Mouse (Mus musculus) fibroblast of lung, adult 2 months (primary cell): ENCODE measurements at regions not wholly inside any gene's neighbourhood (a gene's known extent, or its start where the extent isn't known, plus 50 kb on each side); places are given as distances from the start of the nearest gene placed in this dataset.
"Not testable (repeated sequence)": the region's sequence is repeated elsewhere in the genome, so short reads cannot be mapped to it uniquely, and the experiment has no call there.

ENCODE experiments used
- DNase-seq: peaks from one replicate; pipeline ENCODE4 v3.0.0-alpha.2; 2011; ENCODE audit warnings: low read depth

DNA sequence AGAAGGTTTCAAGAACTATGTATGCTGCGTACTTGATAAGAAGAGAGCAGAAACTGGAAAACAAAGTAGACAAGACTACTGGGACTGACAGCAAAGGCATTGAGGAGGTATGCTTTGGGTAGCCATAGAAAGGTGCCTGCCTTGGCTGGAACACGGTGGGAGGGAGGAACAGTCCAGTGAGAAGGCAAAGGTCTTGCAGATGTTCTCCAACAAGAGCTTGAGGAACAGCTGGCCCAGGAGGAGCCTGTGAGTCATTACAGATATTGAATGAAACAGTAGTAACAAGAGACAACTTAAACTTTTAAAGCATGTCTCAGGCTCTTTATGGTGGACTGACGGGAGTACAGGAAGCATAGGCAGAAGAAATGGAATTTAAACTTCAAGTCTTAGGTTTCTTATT is 424.9 kb upstream of the Sphkap start:
- no peak for DNase-seq

DNA sequence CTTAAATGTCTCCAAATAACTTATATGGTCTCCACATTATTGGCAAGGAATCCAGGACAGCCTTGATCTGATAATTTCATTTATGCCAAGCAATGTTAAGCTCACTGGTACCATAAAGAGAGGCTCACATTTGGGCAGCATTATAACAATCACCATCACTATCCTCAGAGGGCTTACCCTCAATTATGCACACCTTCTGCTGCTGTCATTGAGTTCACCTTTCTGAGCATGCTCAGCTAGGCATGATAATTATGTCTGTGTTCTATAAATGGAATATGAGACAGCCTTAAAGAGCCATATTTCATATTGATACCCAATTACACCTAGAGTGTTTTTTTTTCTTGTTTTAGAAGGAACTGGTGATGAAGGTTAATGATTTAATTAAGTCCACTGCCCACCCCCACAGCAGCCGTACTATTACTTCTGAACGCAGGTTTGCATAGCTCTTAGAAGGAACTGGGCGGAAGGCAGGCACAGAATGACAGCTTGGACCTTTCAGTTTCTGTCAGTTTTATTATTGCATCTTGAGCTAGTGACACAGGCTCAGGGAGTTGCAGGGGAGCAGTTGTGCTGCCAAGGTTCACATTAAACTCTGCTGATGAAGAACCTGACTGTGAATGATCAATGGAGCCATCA is 424.0 kb upstream of the Sphkap start:
- no peak for DNase-seq

DNA sequence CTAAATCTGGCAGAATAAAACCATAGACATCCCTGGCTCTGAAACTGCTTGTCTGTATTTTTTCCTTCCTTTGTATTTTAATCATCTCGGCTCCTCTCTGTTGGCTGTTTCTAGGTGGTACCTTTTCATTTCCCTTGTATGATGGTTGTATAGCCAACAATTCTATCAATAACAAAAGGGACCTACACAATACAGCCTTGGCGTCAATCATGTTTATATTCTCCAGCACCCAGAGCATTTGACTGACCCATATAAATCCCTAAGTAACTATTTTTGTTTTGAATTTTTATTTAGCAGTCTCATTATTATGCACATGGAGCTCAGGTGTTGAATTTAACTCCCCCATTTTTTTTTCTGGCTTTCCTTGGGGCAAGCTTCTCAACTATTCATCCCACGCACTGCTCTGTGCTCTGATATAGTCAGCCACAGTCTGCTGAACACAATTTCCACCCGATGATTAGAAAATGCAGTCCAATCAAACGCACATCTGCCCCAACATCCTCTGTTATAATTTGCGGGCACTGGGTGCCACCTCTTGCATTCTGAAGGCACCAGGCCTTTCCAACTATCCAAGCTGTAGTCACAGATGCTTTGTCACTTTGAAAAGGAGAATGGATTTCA is 422.1 kb upstream of the Sphkap start:
- no peak for DNase-seq

DNA sequence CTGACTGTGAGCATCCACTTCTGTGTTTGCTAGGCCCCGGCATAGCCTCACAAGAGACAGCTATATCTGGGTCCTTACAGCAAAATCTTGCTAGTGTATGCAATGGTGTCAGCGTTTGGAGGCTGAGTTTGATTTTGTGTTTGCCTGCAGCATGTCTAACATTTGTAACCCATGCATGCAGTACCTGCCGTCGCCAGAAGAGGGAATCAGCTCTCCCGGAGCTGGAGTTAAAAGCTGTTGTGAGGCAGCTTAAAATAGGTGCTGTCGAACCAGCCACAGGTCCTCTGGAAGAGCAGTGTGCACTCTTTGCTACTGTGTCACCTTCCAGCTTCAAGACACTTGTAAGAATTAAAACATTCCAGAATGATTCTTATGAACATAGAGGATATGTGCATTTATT is 403.2 kb upstream of the Sphkap start:
- not testable (repeated sequence) for DNase-seq

DNA sequence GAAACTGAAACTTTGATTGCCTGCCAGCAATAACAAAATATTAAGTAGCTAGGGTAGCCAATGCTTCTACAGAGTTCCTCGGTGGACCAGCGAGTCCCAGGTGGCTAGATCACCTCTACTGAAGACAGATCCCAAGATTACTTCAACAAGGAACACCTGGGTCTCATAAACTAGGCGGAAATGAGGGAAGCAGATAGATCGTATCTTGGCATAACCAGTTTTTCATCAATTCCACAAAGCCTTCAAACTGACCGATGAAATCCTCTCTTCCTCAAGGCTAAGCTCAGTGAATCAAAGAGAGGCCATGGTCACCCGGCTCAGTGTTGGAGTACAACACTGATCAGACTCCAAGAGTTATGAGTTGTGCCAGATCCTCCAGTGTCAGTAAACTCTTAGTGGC is 400.4 kb upstream of the Sphkap start:
- DNase-seq = no peak

DNA sequence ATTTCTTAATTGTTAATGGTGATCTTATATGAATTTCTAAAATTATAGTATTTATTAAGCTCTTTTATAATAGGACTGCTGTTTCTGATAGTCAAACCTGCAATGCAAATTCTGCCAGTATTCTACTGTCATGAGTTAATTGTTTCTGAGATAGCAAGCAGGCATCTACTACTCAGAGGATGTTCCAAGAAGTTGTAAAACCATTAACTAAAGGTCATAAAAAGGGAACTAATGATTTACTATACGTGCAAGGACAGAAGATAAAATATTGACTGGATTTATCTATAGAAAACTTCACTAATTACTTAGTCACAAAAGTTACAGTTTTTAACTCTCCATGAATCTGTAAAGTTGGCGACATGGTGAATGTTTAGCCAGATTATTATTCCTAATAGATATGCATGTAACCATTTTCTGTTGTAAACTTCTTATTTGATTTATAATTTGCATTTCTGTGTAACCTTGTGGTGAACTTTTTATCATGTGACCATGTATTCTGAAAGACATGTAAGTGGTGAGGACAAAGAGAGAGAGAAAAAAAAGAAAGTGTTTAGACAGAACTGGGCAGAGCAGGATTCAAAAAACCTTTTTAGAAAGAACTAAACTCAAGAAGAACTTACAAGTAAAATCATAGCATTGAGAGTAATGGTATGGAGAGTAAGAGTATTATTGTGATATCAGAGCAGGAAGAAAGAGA is 395.5 kb upstream of the Sphkap start:
- DNase-seq = no peak

DNA sequence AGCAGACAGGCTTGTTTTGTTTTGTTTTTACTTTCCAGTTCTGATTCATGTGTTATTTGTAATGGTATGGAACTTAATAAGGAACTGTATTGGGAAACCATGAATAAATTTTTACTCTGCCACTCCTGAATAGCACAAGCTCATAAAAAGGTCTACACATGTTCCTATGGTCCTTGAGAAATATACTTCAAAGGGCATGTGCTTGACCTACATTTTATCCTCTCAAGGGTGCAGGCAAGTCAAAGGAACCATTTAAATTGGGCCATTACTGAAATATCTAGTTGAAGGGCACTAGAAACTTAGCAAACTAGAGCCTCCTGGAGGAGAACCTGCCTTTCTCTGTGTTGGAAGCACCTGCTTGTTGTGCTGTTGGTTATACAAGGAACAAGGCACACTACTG is 393.8 kb upstream of the Sphkap start:
- DNase-seq = no peak

DNA sequence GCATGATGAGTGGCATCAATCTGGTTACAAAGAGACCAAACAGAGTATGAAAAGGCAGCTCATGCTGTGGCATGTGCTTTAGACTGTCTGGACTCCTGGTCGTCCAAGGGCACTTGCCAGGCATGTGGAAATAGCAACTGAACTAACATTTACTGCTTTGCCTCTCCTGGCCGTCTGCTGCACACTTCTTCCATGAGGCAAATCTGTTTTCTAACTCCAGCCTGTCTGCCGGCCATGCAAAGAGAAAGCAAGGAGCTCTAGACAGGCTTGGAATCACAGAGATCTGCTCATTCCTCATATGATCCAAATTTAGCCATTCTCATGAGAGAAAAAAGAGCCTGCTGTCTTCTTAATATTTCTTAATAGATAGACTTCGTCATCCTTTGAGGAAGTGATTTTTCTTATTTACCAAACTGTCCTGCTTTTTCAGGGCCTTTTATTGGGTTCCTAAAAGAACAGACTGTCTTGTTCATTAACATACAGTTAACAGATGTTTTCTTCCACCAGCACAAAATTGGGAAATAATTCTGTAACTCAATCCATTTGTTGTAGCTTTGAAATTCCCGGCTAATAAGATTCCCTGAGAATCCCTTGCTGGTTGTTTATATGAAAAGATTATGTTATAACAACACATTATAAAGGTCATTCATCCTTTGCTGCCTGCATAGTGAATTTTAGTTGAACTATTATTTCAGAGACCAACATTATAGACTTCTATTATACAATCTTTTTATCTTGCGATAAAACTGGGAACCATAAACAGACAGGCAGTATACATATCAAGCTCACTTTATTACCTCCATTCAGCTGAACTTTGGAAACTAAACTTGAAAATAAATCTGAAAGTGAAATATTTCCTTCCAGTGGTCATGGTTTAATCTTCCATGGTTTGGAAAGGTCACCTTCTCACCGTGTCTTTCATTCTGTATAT is 389.2 kb upstream of the Sphkap start:
- no peak for DNase-seq

DNA sequence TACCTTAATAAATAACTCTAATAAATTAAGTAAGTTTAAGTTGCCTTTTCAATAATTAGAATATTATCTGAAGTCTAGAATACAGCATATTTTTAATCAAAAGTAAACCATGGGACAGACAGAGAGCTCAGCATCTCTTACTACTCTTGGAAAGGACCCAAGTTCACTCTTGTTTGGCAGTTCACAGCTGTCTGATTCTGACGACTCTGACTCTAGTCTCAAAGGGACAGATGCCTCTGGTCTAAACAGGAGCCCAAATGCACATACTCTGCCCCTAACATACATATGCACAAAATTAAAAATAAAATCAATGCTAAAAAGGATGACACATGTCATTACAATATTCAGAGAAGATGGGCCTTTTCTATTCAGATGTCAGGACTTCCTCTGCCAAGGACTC is 369.2 kb upstream of the Sphkap start:
- no peak for DNase-seq

DNA sequence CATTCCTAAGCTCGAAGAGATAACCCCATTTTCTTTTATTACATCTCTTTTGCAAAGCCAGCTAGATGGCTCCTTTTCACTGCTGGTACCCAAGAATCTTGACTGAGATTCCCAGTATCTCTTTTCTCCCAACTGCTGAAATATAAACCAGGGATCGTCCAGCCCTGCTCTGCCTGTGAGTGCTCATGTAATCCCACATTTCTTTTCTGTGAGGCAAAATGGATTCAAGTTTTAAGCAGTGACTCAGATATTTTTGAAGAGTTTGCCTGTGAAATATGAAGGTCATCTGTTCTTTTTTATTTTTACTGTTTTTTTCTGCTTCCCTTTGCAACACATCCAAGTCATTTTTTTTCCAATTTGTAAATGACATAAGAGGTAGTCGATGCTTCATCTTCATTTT is 363.2 kb upstream of the Sphkap start:
- DNase-seq = no peak

DNA sequence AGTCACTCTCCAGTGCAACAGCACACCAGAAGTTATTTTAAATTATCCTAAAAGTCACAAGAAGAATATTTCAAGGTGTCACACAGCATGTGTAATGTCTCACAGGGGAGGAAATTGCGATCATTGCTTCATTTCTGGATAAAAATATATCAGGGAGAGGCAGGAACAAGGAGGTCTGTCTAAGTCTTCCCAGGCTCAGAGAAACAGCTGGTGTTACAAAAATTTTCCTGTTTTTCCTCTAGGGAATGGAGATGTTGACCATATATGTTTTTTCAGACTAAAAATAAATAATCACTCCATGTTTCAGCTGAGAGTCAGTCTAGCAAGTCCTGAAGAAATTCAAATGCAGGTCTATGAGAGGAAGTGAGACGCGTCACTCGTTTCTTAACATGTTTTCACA is 353.5 kb upstream of the Sphkap start:
- no peak for DNase-seq

DNA sequence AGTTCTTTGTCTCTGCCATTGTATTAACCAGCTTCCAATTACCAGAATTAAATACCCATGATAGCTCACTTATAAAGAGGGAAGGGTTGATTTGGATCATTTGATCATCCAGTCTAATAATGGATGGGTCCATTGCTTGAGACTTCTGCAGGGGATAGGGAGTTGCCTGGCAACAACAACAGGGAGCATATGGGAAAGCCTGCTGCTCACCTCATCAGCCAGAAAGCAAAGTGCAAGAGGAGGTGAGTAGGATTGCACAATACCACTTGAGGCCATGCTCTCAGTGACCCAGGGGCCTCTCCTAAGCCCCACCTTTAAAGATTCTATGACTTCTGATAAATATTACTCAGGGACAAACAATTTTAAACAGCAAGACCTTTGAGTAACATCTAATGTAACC is 348.9 kb upstream of the Sphkap start:
- no peak for DNase-seq

DNA sequence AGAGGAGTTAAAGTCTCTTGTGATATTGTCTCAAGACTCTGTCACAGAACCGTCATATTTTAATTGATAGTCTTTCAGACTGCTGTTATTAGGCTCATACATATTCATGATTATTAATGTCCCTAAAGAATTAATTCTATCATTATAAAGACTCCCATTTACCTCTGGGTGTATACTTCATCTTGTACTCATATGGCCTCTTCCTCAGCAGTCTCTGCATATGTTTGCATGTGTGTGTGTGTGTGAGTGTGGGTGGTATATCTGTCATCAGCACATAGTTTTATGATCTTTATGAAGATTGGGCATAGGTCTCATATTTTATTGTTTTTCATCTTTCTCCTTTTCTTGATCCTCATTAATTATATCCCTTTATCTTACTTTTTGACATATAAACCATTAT is 347.3 kb upstream of the Sphkap start:
- DNase-seq = no peak

DNA sequence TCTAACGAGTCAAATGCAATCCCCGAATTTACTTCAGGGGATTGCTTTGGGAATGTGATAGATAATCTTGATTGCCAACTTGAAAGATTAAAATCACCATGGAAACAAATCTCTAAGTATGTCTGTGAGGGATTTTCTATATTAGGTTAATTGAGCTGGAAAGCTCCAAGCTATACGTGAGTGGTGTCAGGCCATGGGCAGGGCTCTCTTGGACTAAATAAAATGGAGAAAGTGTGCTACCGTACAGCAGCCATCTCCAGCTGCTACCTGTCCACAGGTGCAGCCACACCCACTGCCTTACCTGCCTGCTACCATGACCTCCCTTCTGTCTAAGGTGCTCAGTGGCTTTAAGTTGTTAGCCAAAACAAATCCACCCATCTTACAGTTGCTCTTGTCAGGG is 345.0 kb upstream of the Sphkap start:
- no peak for DNase-seq

DNA sequence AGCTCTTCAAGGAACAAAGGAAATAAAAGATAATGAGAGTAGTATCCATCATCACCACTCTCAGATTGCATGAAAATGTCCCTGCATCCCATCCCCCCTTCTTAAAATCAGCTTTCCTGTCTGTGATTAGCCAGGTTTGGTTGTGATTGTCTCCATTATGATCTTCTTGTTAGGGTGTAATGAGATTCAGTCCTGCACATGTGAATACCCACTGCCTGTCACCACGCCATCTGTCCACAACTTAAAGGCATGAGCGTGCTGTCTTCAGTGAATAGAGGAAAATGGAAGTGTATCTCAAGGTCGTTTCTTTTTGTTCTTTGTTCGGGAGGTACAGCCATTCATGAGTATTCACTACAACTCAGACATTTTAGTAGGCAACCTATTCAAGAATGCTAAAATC is 341.0 kb upstream of the Sphkap start:
- DNase-seq = no peak

DNA sequence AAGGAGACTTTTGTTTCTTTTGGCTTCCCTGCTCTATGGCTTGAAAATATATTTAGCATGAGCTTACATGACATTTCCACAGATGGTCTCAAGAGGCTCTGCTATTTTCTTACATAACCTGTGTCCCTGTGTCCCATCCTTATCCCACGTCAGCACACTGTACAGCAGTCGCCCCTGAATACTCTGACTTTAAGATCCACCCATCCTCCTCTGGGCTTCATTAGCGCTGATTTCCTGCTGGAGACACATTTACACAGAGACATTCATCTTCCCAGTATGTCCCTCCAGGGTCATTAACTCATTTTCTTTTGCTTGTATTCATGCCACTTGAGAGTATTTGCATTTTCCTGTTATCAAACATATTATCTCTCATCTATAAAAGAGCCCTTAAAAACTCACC is 340.1 kb upstream of the Sphkap start:
- no peak for DNase-seq

DNA sequence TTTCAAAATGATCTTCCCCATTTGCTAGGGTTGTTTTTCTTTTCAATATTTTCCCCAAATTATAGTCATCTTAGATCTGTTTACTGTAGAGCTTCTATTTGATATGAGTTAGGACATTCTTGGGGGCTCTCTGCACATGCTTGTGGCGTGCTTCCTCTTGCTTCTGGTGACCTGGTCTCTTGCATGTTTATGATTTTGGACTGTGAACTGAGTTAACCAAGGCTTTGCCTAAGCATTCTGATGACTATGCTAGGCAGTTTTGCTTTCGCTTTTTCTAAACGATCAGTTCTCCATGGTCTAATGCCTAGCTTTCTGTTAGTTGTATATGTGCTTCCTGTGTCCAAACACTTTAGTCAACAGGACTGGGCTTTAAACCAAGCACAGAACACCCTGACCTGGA is 339.4 kb upstream of the Sphkap start:
- DNase-seq = no peak

DNA sequence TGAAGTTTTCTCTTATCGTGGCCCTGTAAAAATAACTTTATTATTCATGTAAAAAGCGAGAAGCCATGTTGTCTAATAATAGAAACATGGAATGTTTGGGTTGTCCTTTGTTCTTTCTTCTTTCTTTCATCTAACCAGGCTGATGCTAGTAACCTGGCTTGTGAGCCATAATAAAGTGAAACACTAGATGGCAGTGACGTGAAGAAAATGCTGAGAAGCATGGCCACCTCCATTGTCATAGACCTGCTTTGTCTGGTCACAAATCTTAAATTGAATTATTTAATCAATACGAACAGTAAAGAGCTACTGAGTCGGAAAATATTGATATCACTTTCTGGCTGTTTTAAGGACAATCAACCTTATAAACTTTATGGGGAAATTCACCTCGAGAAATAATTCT is 338.0 kb upstream of the Sphkap start:
- DNase-seq = peak; percentile 11

DNA sequence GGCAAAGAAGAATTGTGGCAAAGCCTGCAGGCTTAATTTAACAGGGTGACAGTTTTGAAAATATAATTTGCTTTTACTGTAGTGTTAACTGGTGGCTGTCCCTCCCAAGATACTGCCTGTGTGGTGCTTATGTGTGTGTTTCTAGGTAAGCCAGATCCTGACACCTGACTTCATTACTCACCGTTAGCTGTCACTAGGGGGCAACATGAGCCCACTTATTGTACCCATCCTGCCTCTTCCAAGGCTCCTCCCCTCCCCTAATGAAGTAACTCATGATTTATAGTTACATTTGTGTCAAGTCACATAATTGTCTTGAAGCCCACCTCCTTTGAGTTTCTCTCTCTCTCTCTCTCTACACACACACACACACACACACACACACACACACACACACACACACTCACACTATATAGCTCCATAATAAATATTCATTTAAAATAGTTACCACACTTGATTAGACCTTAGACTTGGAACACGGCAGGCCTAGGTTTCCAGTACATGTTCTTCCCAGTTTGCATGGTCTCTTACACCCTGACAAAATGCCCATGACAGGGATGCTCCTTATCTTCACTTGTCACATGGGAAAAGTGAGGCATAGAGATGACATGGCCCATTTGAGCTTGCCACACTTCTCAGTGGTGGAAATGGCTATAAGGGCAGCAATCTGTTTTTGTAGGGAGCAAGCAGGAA is 328.6 kb upstream of the Sphkap start:
- no peak for DNase-seq

DNA sequence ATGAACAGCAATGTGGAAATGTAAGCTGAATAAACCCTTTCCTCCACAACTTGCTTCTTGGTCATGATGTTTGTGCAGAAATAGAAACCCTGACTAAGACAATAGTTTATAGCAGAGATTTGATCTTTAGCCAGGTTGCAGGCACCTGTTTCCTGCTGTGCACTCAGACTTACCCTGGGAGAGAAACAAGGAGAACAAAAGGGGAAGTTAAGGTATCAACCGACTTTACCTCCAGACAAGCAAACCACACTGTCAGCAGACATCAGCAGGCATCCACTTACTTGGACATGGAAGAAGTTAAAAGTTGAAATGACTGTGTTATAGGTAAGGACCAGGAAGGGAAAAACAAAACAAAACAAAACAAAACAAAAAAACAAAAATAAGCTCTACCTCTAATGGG is 323.7 kb upstream of the Sphkap start:
- no peak for DNase-seq

DNA sequence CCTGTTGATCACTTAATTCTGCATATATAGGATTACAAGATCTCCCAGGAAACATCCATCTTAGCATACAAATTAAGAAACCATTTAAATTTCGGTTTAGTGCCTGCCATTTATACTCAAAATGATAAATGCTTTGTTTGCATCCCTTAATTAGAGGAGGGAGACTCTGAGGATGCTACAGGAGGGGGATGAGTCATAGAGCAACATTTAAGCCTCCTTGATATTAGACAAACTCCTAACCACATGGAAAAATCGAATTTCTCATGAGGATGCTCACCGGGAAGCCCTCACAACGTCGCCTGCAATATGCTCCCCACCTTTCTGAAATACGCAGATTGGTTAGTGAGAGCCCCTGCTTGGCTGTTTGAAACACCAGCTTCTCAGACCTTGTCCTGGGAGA is 320.8 kb upstream of the Sphkap start:
- DNase-seq = no peak

DNA sequence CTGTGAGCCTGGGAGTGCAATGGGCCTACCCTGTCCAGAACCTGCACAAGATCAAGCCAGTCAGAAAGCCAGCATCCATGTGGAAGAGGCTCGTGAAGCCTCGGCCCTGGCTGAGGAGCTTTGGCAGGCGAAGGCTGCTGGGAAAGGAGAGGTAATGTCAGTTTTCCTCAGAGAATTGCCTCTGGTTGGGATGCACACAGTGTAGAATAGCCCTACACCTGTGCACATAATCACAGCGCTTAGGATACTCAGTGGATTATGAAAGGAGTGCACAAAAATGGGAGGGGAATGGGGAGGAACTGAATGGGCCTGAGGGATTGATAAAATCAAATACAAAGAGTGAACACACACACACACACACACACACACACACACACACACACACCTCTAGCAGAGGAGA is 319.9 kb upstream of the Sphkap start:
- no peak for DNase-seq
